Mouse (Mus musculus) MEL (cell line): ENCODE measurements around the gene Mfap1a. TPM values are rescaled to one million over a fixed set of nuclear protein-coding genes. Genes with fewer than 3 reads are reported as not detected.
A peak's percentile ranks its signal among the peaks of the same experiment; 100 is the strongest.

Experiments used
- DNase-seq: peaks from one replicate; pipeline ENCODE4 v3.0.0; 2011; ENCODE audit warnings: low read depth, low spot score
- H3K27ac ChIP-seq: 2 replicates; pipeline ENCODE4 v1.5.1; 2012; ENCODE audit warnings: low read depth, mild to moderate bottlenecking, control low read depth, low read length, moderate library complexity; ENCODE audit not compliant: control insufficient read depth
- H3K27me3 ChIP-seq, 2 experiments: fragments of 150-350 bp in 1 of 2; sonication (generic) in 1 of 2; 2 replicates each; pipeline ENCODE4 v1.6.1; 2012; ENCODE audit warnings: low read length in 2 of 2, mild to moderate bottlenecking in 2 of 2, improper control_type of control experiment in 1 of 2, moderate library complexity in 1 of 2; ENCODE audit not compliant: insufficient read depth in 2 of 2, control insufficient read depth in 1 of 2
- H3K36me3 ChIP-seq, 2 experiments: 2 replicates each; pipeline ENCODE4 v1.6.1; 2012 to 2014; ENCODE audit warnings: low read length in 2 of 2, improper control_type of control experiment in 1 of 2, inconsistent platforms in 1 of 2, mild to moderate bottlenecking in 1 of 2; ENCODE audit not compliant: insufficient read depth in 2 of 2, control insufficient read depth in 1 of 2
- H3K4me1 ChIP-seq, 2 experiments: fragments of 150-350 bp in 1 of 2; sonication (generic) in 1 of 2; 2 replicates each; pipeline ENCODE4 v1.6.1; 2012; ENCODE audit warnings: low read length in 2 of 2, improper control_type of control experiment in 1 of 2, mild to moderate bottlenecking in 1 of 2; ENCODE audit not compliant: insufficient read depth in 2 of 2, control insufficient read depth in 1 of 2
- H3K4me3 ChIP-seq, 2 experiments: fragments of 150-350 bp in 1 of 2; sonication (generic) in 1 of 2; 2 replicates each; pipeline ENCODE4 v1.5.1; 2012; ENCODE audit warnings: low read depth in 2 of 2, low read length in 2 of 2, mild to moderate bottlenecking in 2 of 2, moderate library complexity in 2 of 2, control low read depth in 1 of 2, improper control_type of control experiment in 1 of 2; ENCODE audit not compliant: control insufficient read depth in 1 of 2, insufficient read depth in 1 of 2
- H3K79me2 ChIP-seq: 2 replicates; pipeline ENCODE4 v1.6.1; 2012; ENCODE audit warnings: mild to moderate bottlenecking, low read length, moderate library complexity; ENCODE audit not compliant: control insufficient read depth, poor library complexity, insufficient read depth
- H3K9ac ChIP-seq: 2 replicates; pipeline ENCODE4 v1.6.1; 2012; ENCODE audit warnings: low read depth, mild to moderate bottlenecking, control low read depth, low read length, moderate library complexity; ENCODE audit not compliant: control insufficient read depth, poor library complexity, severe bottlenecking
- H3K9me3 ChIP-seq: fragments of 150-350 bp; sonication (generic); replicated peaks from 2 replicates; pipeline ENCODE4 v1.6.1; 2012; ENCODE audit warnings: mild to moderate bottlenecking, low read length, improper control_type of control experiment, moderate library complexity; ENCODE audit not compliant: insufficient read depth
- BHLHE40 ChIP-seq: IDR thresholded peaks from 2 replicates; pipeline ENCODE4 v1.6.1; 2012; ENCODE audit warnings: low read depth, mild to moderate bottlenecking, inconsistent platforms, low read length, improper control_type of control experiment, borderline replicate concordance
- CHD1 ChIP-seq: IDR thresholded peaks from 2 replicates; pipeline ENCODE4 v1.6.1; 2012; ENCODE audit warnings: low read depth, mild to moderate bottlenecking, inconsistent platforms, low read length, improper control_type of control experiment
- CHD2 ChIP-seq: IDR thresholded peaks from 2 replicates; pipeline ENCODE4 v1.6.1; 2011; ENCODE audit warnings: low read length, improper control_type of control experiment
- CTCF ChIP-seq, 3 experiments: IDR thresholded peaks in 2 of 3; conservative IDR thresholded peaks in 1 of 3; 2 replicates each; pipeline ENCODE4 v1.5.1; 2011 to 2012; ENCODE audit warnings: low read length in 3 of 3, low read depth in 2 of 3, mild to moderate bottlenecking in 2 of 3, improper control_type of control experiment in 1 of 3, inconsistent platforms in 1 of 3, mixed read lengths in 1 of 3, moderate library complexity in 1 of 3; ENCODE audit not compliant: control insufficient read depth in 1 of 3, insufficient read depth in 1 of 3, poor library complexity in 1 of 3, severe bottlenecking in 1 of 3
- E2F4 ChIP-seq: IDR thresholded peaks from 2 replicates; pipeline ENCODE4 v1.6.1; 2011; ENCODE audit warnings: low read depth, low read length, improper control_type of control experiment, borderline replicate concordance
- ELF1 ChIP-seq: IDR thresholded peaks from 2 replicates; pipeline ENCODE4 v1.6.1; 2014; ENCODE audit warnings: low read depth, mild to moderate bottlenecking, inconsistent platforms, low read length, improper control_type of control experiment, moderate library complexity
- EP300 ChIP-seq, 2 experiments: IDR thresholded peaks; 2 replicates each; pipeline ENCODE4 v1.6.1; 2011; ENCODE audit warnings: improper control_type of control experiment in 2 of 2, low read length in 2 of 2, low read depth in 1 of 2, mild to moderate bottlenecking in 1 of 2
- ETS1 ChIP-seq: IDR thresholded peaks from 2 replicates; pipeline ENCODE4 v1.6.1; 2012; ENCODE audit warnings: low read depth, mild to moderate bottlenecking, inconsistent platforms, low read length, improper control_type of control experiment, moderate library complexity
- GABPA ChIP-seq: IDR thresholded peaks from 2 replicates; pipeline ENCODE4 v1.6.1; 2012; ENCODE audit warnings: low read depth, mild to moderate bottlenecking, inconsistent platforms, low read length, improper control_type of control experiment, moderate library complexity
- GATA1 ChIP-seq: IDR thresholded peaks from 2 replicates; pipeline ENCODE4 v1.6.1; 2011; ENCODE audit warnings: low read depth, low read length, improper control_type of control experiment
- HCFC1 ChIP-seq: IDR thresholded peaks from 2 replicates; pipeline ENCODE4 v1.6.1; 2012; ENCODE audit warnings: low read depth, mild to moderate bottlenecking, inconsistent platforms, low read length, improper control_type of control experiment, moderate library complexity
- JUND ChIP-seq: IDR thresholded peaks from 2 replicates; pipeline ENCODE4 v1.6.1; 2011; ENCODE audit warnings: low read depth, mild to moderate bottlenecking, improper control_type of control experiment, low read length
- KAT2A ChIP-seq: conservative IDR thresholded peaks from 2 replicates; pipeline ENCODE4 v1.6.1; 2012; ENCODE audit warnings: low read depth, low read length, improper control_type of control experiment, inconsistent platforms
- MAFK ChIP-seq: IDR thresholded peaks from 2 replicates; pipeline ENCODE4 v1.6.1; 2011; ENCODE audit warnings: low read depth, mild to moderate bottlenecking, low read length, improper control_type of control experiment, borderline replicate concordance
- MAX ChIP-seq: IDR thresholded peaks from 2 replicates; pipeline ENCODE4 v1.6.1; 2011; ENCODE audit warnings: low read length, improper control_type of control experiment
- MAZ ChIP-seq: IDR thresholded peaks from 2 replicates; pipeline ENCODE4 v1.6.1; 2012; ENCODE audit warnings: low read depth, mild to moderate bottlenecking, inconsistent platforms, low read length, improper control_type of control experiment
- MEF2A ChIP-seq: IDR thresholded peaks from 2 replicates; pipeline ENCODE4 v1.6.1; 2014; ENCODE audit warnings: low read depth, mild to moderate bottlenecking, inconsistent platforms, low read length, improper control_type of control experiment; ENCODE audit not compliant: poor library complexity, insufficient replicate concordance, severe bottlenecking; ENCODE audit errors: extremely low read depth
- MXI1 ChIP-seq: IDR thresholded peaks from 2 replicates; pipeline ENCODE4 v1.6.1; 2011; ENCODE audit warnings: mild to moderate bottlenecking, low read depth, low read length, improper control_type of control experiment
- MYB ChIP-seq: IDR thresholded peaks from 2 replicates; pipeline ENCODE4 v1.6.1; 2011; ENCODE audit warnings: mild to moderate bottlenecking, low read depth, low read length, improper control_type of control experiment
- MYC ChIP-seq: IDR thresholded peaks from 2 replicates; pipeline ENCODE4 v1.6.1; 2011; ENCODE audit warnings: low read depth, mild to moderate bottlenecking, low read length, improper control_type of control experiment, moderate library complexity
- NELFE ChIP-seq: IDR thresholded peaks from 2 replicates; pipeline ENCODE4 v1.6.1; 2011; ENCODE audit warnings: low read depth, low read length, improper control_type of control experiment
- NRF1 ChIP-seq: IDR thresholded peaks from 2 replicates; pipeline ENCODE4 v1.6.1; 2014; ENCODE audit warnings: low read depth, mild to moderate bottlenecking, inconsistent platforms, low read length, improper control_type of control experiment, moderate library complexity; ENCODE audit not compliant: poor library complexity, insufficient read depth, severe bottlenecking
- POLR2A ChIP-seq, 2 experiments: IDR thresholded peaks; 2 replicates each; pipeline ENCODE4 v1.6.1; 2011 to 2012; ENCODE audit warnings: low read length in 2 of 2, mild to moderate bottlenecking in 2 of 2, control low read depth in 1 of 2, improper control_type of control experiment in 1 of 2, low read depth in 1 of 2, moderate library complexity in 1 of 2; ENCODE audit not compliant: control insufficient read depth in 1 of 2, insufficient read depth in 1 of 2, poor library complexity in 1 of 2
- POLR2AphosphoS2 ChIP-seq: IDR thresholded peaks from 2 replicates; pipeline ENCODE4 v1.6.1; 2011; ENCODE audit warnings: low read length, improper control_type of control experiment
- RAD21 ChIP-seq: IDR thresholded peaks from 2 replicates; pipeline ENCODE4 v1.6.1; 2011; ENCODE audit warnings: mild to moderate bottlenecking, low read depth, low read length, improper control_type of control experiment
- RCOR1 ChIP-seq: IDR thresholded peaks from 2 replicates; pipeline ENCODE4 v1.6.1; 2012; ENCODE audit warnings: low read depth, mild to moderate bottlenecking, inconsistent platforms, low read length, improper control_type of control experiment
- SIN3A ChIP-seq: IDR thresholded peaks from 2 replicates; pipeline ENCODE4 v1.6.1; 2012; ENCODE audit warnings: low read length, improper control_type of control experiment, inconsistent platforms
- SMC3 ChIP-seq: IDR thresholded peaks from 2 replicates; pipeline ENCODE4 v1.6.1; 2011; ENCODE audit warnings: low read depth, low read length, improper control_type of control experiment
- TAL1 ChIP-seq: IDR thresholded peaks from 2 replicates; pipeline ENCODE4 v1.6.1; 2012; ENCODE audit warnings: mild to moderate bottlenecking, inconsistent platforms, low read length, moderate library complexity, mixed read lengths
- TBP ChIP-seq: IDR thresholded peaks from 2 replicates; pipeline ENCODE4 v1.8.0; 2011; ENCODE audit warnings: low read depth, low read length, improper control_type of control experiment
- TCF12 ChIP-seq: IDR thresholded peaks from 2 replicates; pipeline ENCODE4 v1.6.1; 2014; ENCODE audit warnings: low read depth, mild to moderate bottlenecking, inconsistent platforms, low read length, improper control_type of control experiment, moderate library complexity
- UBTF ChIP-seq: IDR thresholded peaks from 2 replicates; pipeline ENCODE4 v1.6.1; 2012; ENCODE audit warnings: low read depth, mild to moderate bottlenecking, inconsistent platforms, low read length, improper control_type of control experiment, moderate library complexity, borderline replicate concordance; ENCODE audit not compliant: insufficient read depth
- USF1 ChIP-seq: IDR thresholded peaks from 2 replicates; pipeline ENCODE4 v1.6.1; 2014; ENCODE audit warnings: low read depth, mild to moderate bottlenecking, inconsistent platforms, low read length, improper control_type of control experiment, moderate library complexity
- USF2 ChIP-seq, 2 experiments: IDR thresholded peaks; 2 replicates each; pipeline ENCODE4 v1.6.1; 2011 to 2012; ENCODE audit warnings: improper control_type of control experiment in 2 of 2, low read length in 2 of 2, borderline replicate concordance in 1 of 2, inconsistent platforms in 1 of 2, low read depth in 1 of 2, mild to moderate bottlenecking in 1 of 2; ENCODE audit not compliant: insufficient read depth in 1 of 2
- ZC3H11A ChIP-seq: IDR thresholded peaks from 2 replicates; pipeline ENCODE4 v1.6.1; 2012; ENCODE audit warnings: low read depth, mild to moderate bottlenecking, inconsistent platforms, low read length, improper control_type of control experiment
- ZKSCAN1 ChIP-seq: IDR thresholded peaks from 2 replicates; pipeline ENCODE4 v1.6.1; 2012; ENCODE audit warnings: low read depth, mild to moderate bottlenecking, inconsistent platforms, low read length, improper control_type of control experiment, moderate library complexity
- ZMIZ1 ChIP-seq: IDR thresholded peaks from 2 replicates; pipeline ENCODE4 v1.6.1; 2012; ENCODE audit warnings: low read depth, mild to moderate bottlenecking, inconsistent platforms, low read length, improper control_type of control experiment, moderate library complexity
- ZNF384 ChIP-seq: IDR thresholded peaks from 2 replicates; pipeline ENCODE4 v1.6.1; 2012; ENCODE audit warnings: low read depth, mild to moderate bottlenecking, inconsistent platforms, low read length, improper control_type of control experiment
- polyA plus RNA-seq, 2 experiments: library from polyadenylated mRNA; stranded (reverse) in 1 of 2; unstranded in 1 of 2; fragments of >175 nt in 1 of 2; fragments of >200 nt in 1 of 2; gene quantifications; 2 replicates each; pipeline versions ENCODE4 v1.2.1 to v1.2.4; 2012; ENCODE audit warnings: low replicate concordance in 2 of 2, low read depth in 1 of 2; ENCODE audit not compliant: insufficient read length in 2 of 2, insufficient read depth in 1 of 2, missing spikeins in 1 of 2
- total RNA-seq: library from RNA; depleted of rRNA; stranded (reverse); fragments of 300-350 nt; gene quantifications from 2 replicates; pipeline ENCODE4 v1.2.3, GENCODE M21; 2012

Gene Mfap1a
- total and polyA plus RNA-seq, 3 experiments, result 23.8 to 29.3 TPM; not detected in 1

DNA sequence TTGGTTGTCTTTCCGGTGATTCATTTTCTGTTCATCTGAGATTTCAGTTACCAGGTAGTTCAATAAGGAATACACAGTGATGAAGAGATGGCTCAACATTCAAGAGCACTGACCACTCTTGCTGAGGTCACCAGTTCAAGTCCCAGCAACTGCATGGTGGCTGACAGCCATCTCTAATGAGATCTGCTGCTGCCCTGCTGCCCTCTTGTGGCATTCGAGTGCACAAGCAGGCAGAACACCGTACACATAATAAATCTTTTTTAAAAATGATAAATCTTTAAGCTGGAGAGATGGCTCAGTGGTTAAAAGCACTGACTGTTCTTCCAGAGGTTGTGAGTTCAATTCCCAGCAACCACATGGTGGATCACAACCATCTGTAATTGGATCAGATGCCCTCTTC, 26.0 kb downstream of the Mfap1a start:
- H3K9me3 ChIP-seq, result no peaks in the 10 kb centered on the region
- peak; percentile 77 for DNase-seq
- no peak overlapping the region for H3K9ac ChIP-seq
- no peaks in the 10 kb centered on the region for H3K4me1 ChIP-seq
- no peaks in the 10 kb centered on the region for H3K27me3 ChIP-seq
- H3K27ac ChIP-seq, result no peak overlapping the region
- H3K4me3 ChIP-seq, result no peak overlapping the region
- H3K79me2 ChIP-seq, result no peaks in the 10 kb centered on the region
- H3K36me3 ChIP-seq, result no peaks in the 10 kb centered on the region
- 0 out of 2 replicates have a peak, but pooled peaks have one; percentile 32 for TF ChIP-seq SIN3A
- TF ChIP-seq CTCF (IDR thresholded peaks at IDR 0.05 in 2 of 3, conservative IDR thresholded peaks at IDR 0.05 in 1 of 3; ENCODE audit: control insufficient read depth in 1 of 3, insufficient read depth in 1 of 3, low read depth in 2 of 3, low read length in 3 of 3, poor library complexity in 1 of 3, severe bottlenecking in 1 of 3), result peak; percentile 78 to 87 (median 82)
- TF ChIP-seq TCF12, result no peak
- no peak for TF ChIP-seq UBTF
- TF ChIP-seq NRF1, result no peak
- no peak for TF ChIP-seq USF2 (IDR thresholded peaks at IDR 0.05; ENCODE audit: borderline replicate concordance in 1 of 2, insufficient read depth in 1 of 2, low read depth in 1 of 2, low read length in 2 of 2)
- TF ChIP-seq MAZ, result no peak
- TF ChIP-seq MXI1, result no peak
- TF ChIP-seq MAX, result peak; percentile 28; the same call in 1 of the 2 replicates
- TF ChIP-seq POLR2A (IDR thresholded peaks at IDR 0.05; ENCODE audit: control insufficient read depth in 1 of 2, insufficient read depth in 1 of 2, low read depth in 1 of 2, low read length in 2 of 2, poor library complexity in 1 of 2), result no peak
- no peak for TF ChIP-seq MYC
- TF ChIP-seq RCOR1, result peak; percentile 80
- TF ChIP-seq EP300 (IDR thresholded peaks at IDR 0.05; ENCODE audit: low read depth in 1 of 2, low read length in 2 of 2), result no peak
- 0 out of 2 replicates have a peak, but pooled peaks have one; percentile 39 for TF ChIP-seq ELF1
- no peak for TF ChIP-seq TAL1
- TF ChIP-seq GATA1, result no peak
- TF ChIP-seq HCFC1, result 0 out of 2 replicates have a peak, but pooled peaks have one; percentile 43
- TF ChIP-seq ZC3H11A, result peak; percentile 80
- TF ChIP-seq RAD21, result peak; percentile 78
- no peak for TF ChIP-seq MAFK
- TF ChIP-seq JUND, result no peak
- TF ChIP-seq CHD2, result no peak
- TF ChIP-seq CHD1, result no peak
- TF ChIP-seq BHLHE40, result no peak
- no peak for TF ChIP-seq NELFE
- 0 out of 2 replicates have a peak, but pooled peaks have one; percentile 47 for TF ChIP-seq USF1
- no peak for TF ChIP-seq ETS1
- TF ChIP-seq GABPA, result no peak
- TF ChIP-seq E2F4, result no peak
- TF ChIP-seq MEF2A, result no peak
- 0 out of 2 replicates have a peak, but pooled peaks have one; percentile 14 for TF ChIP-seq MYB
- TF ChIP-seq ZKSCAN1, result 0 out of 2 replicates have a peak, but pooled peaks have one; percentile 26
- peak; percentile 78 for TF ChIP-seq SMC3
- TF ChIP-seq TBP, result peak; percentile 87
- no peak for TF ChIP-seq KAT2A
- TF ChIP-seq ZNF384, result peak; percentile 68
- TF ChIP-seq ZMIZ1, result no peak
- no peak for TF ChIP-seq POLR2AphosphoS2
